Mouse (Mus musculus): ENCODE measurements at regions not wholly inside any gene's neighbourhood (a gene's known extent, or its start where the extent isn't known, plus 50 kb on each side); places are given as distances from the start of the nearest gene placed in this dataset.
"Not testable (repeated sequence)": the region's sequence is repeated elsewhere in the genome, so short reads cannot be mapped to it uniquely, and the experiment has no call there.

GRCm38 (mm10) chr16:65629186-65629585, 66.7 kb upstream of the Chmp2b start:
- H3K36me3 ChIP-seq (ENCODE audit: insufficient read depth, low read length) = no peaks in the 10 kb centered on the region
- H3K4me1 ChIP-seq (ENCODE audit: insufficient read depth, low read length) = no peaks in the 10 kb centered on the region
- no peak overlapping the region for H3K9ac ChIP-seq (replicated peaks; ENCODE audit: low read length, poor library complexity, severe bottlenecking)
- no peak overlapping the region for H3K4me2 ChIP-seq (ENCODE audit: low read depth, low read length, poor library complexity, severe bottlenecking)
- TF ChIP-seq CTCF (IDR thresholded peaks at IDR 0.05) = peak; percentile 84
- no peak overlapping the region for H3K4me3 ChIP-seq (ENCODE audit: low read depth, low read length)
- DNase-seq (ENCODE audit: low spot score) (peak; percentile 88), ATAC-seq (ENCODE audit: low FRiP score) (no peak)
- no peaks in the 10 kb centered on the region for H3K9me3 ChIP-seq (ENCODE audit: low read length)
- no peak overlapping the region for H3K27ac ChIP-seq (ENCODE audit: low read depth, low read length)
- WGBS = 12% methylated on average over 10 of the region's 10 CpGs
- H3K27me3 ChIP-seq (ENCODE audit: insufficient read depth, low read length) = no peaks in the 10 kb centered on the region

- Histone ChIP-seq H3K4me2 (ENCODE audit: low read depth, low read length, poor library complexity, severe bottlenecking) (no peak overlapping the region), H3K27ac (ENCODE audit: low read depth, low read length) (no peak overlapping the region), H3K36me3 (ENCODE audit: insufficient read depth, low read length) (no peaks in the 10 kb centered on the region), H3K27me3 (ENCODE audit: insufficient read depth, low read length) (no peaks in the 10 kb centered on the region), H3K4me1 (ENCODE audit: insufficient read depth, low read length) (no peaks in the 10 kb centered on the region), H3K9me3 (ENCODE audit: low read length) (no peaks in the 10 kb centered on the region), H3K9ac (replicated peaks; ENCODE audit: low read length, poor library complexity, severe bottlenecking) (no peak overlapping the region), H3K4me3 (ENCODE audit: low read depth, low read length) (no peak overlapping the region)
- DNase-seq (ENCODE audit: low spot score) = no peak
- ATAC-seq (ENCODE audit: low FRiP score) = no peak
- 0 out of 2 replicates have a peak, but pooled peaks have one; percentile 12 for TF ChIP-seq CTCF (IDR thresholded peaks at IDR 0.05)
- 58% methylated on average over 5 of the region's 5 CpGs for WGBS
Measured at GRCm38 (mm10) chr16:65631680-65632079, 69.2 kb upstream of the Chmp2b start.

- not testable (repeated sequence) for H3K9me3 ChIP-seq (ENCODE audit: low read length); ATAC-seq (ENCODE audit: low FRiP score); H3K27me3 ChIP-seq (ENCODE audit: insufficient read depth, low read length); H3K4me3 ChIP-seq (ENCODE audit: low read depth, low read length); H3K9ac ChIP-seq (replicated peaks; ENCODE audit: low read length, poor library complexity, severe bottlenecking); H3K36me3 ChIP-seq (ENCODE audit: insufficient read depth, low read length); H3K4me2 ChIP-seq (ENCODE audit: low read depth, low read length, poor library complexity, severe bottlenecking); H3K4me1 ChIP-seq (ENCODE audit: insufficient read depth, low read length); H3K27ac ChIP-seq (ENCODE audit: low read depth, low read length); DNase-seq (ENCODE audit: low spot score)
- 94% methylated on average over 3 of the region's 3 CpGs for WGBS
Measured at GRCm38 (mm10) chr16:65646741-65647140, 84.2 kb upstream of the Chmp2b start.

- ATAC-seq (ENCODE audit: low FRiP score) = no peak
- DNase-seq (ENCODE audit: low spot score) = no peak
- H3K4me3 ChIP-seq (ENCODE audit: low read depth, low read length) = no peak overlapping the region
- no peaks in the 10 kb centered on the region for H3K4me1 ChIP-seq (ENCODE audit: insufficient read depth, low read length)
- no peak overlapping the region for H3K9ac ChIP-seq (replicated peaks; ENCODE audit: low read length, poor library complexity, severe bottlenecking)
- no peaks in the 10 kb centered on the region for H3K27me3 ChIP-seq (ENCODE audit: insufficient read depth, low read length)
- H3K36me3 ChIP-seq (ENCODE audit: insufficient read depth, low read length) = no peaks in the 10 kb centered on the region
- H3K27ac ChIP-seq (ENCODE audit: low read depth, low read length) = no peak overlapping the region
- no peak overlapping the region for H3K4me2 ChIP-seq (ENCODE audit: low read depth, low read length, poor library complexity, severe bottlenecking)
- H3K9me3 ChIP-seq (ENCODE audit: low read length) = no peaks in the 10 kb centered on the region
- 42% methylated on average over 3 of the region's 3 CpGs for WGBS
- TF ChIP-seq CTCF (IDR thresholded peaks at IDR 0.05) = no peak
Measured at GRCm38 (mm10) chr16:65649061-65649460, 86.5 kb upstream of the Chmp2b start.

- DNase-seq (ENCODE audit: low spot score) = no peak
- Histone ChIP-seq H3K36me3 (ENCODE audit: insufficient read depth, low read length) (no peaks in the 10 kb centered on the region), H3K9me3 (ENCODE audit: low read length) (no peaks in the 10 kb centered on the region), H3K9ac (replicated peaks; ENCODE audit: low read length, poor library complexity, severe bottlenecking) (no peak overlapping the region), H3K4me3 (ENCODE audit: low read depth, low read length) (no peak overlapping the region), H3K27me3 (ENCODE audit: insufficient read depth, low read length) (no peaks in the 10 kb centered on the region), H3K27ac (ENCODE audit: low read depth, low read length) (no peak overlapping the region), H3K4me1 (ENCODE audit: insufficient read depth, low read length) (no peaks in the 10 kb centered on the region), H3K4me2 (ENCODE audit: low read depth, low read length, poor library complexity, severe bottlenecking) (no peak overlapping the region)
- no peak for TF ChIP-seq CTCF (IDR thresholded peaks at IDR 0.05)
- ATAC-seq (ENCODE audit: low FRiP score) = no peak
Measured at GRCm38 (mm10) chr16:65655490-65655889, 93.0 kb upstream of the Chmp2b start.

GRCm38 (mm10) chr16:65657829-65658228, 95.3 kb upstream of the Chmp2b start:
- 14% methylated on average over 2 of the region's 2 CpGs for WGBS
- Histone ChIP-seq H3K4me1 (ENCODE audit: insufficient read depth, low read length) (no peaks in the 10 kb centered on the region), H3K27ac (ENCODE audit: low read depth, low read length) (no peak overlapping the region), H3K4me3 (ENCODE audit: low read depth, low read length) (no peak overlapping the region), H3K27me3 (ENCODE audit: insufficient read depth, low read length) (no peaks in the 10 kb centered on the region), H3K9ac (replicated peaks; ENCODE audit: low read length, poor library complexity, severe bottlenecking) (no peak overlapping the region), H3K36me3 (ENCODE audit: insufficient read depth, low read length) (no peaks in the 10 kb centered on the region), H3K4me2 (ENCODE audit: low read depth, low read length, poor library complexity, severe bottlenecking) (no peak overlapping the region), H3K9me3 (ENCODE audit: low read length) (no peaks in the 10 kb centered on the region)
- no peak for DNase-seq (ENCODE audit: low spot score)
- 0 out of 2 replicates have a peak, but pooled peaks have one; percentile 54 for ATAC-seq (ENCODE audit: low FRiP score)
- TF ChIP-seq CTCF (IDR thresholded peaks at IDR 0.05) = no peak

All from midbrain, postnatal 0 days (tissue).